Mouse (Mus musculus) heart, adult 2 months (tissue): ENCODE measurements around the gene Atp2b2.

ENCODE experiments used
- CTCF ChIP-seq: fragments of 200-600 bp; IDR thresholded peaks from 2 replicates; pipeline ENCODE4 v1.8.1; 2022; ENCODE audit warnings: antibody characterized with exemption, mild to moderate bottlenecking, moderate library complexity
- EP300 ChIP-seq: fragments of 200-500 bp; IDR thresholded peaks from 2 replicates; pipeline ENCODE4 v1.6.1; 2011; ENCODE audit warnings: low read depth, low read length, control low read depth; ENCODE audit not compliant: insufficient read depth
- POLR2A ChIP-seq: fragments of 200-500 bp; IDR thresholded peaks from 2 replicates; pipeline ENCODE4 v1.6.1; 2011; ENCODE audit warnings: mild to moderate bottlenecking, low read depth, low read length, control low read depth; ENCODE audit not compliant: insufficient read depth

GRCm38 (mm10) chr6:113904406-113904805 is 138.0 kb downstream of the Atp2b2 start:
- TF ChIP-seq POLR2A, result no peak
- no peak for TF ChIP-seq CTCF
- no peak for TF ChIP-seq EP300
